Mouse (Mus musculus) gastrocnemius, postnatal 4 days (tissue): ENCODE data around the gene Ergic1. TPM values are rescaled to one million over a fixed set of nuclear protein-coding genes. Genes with fewer than 3 reads are reported as not detected.

Experiments
- DNase-seq, 2 experiments: peaks; one replicate each; pipeline ENCODE4 v3.0.0; 2021 to 2022; ENCODE audit warnings: low spot score in 2 of 2, mixed read lengths in 2 of 2
- long read RNA-seq, 2 experiments: library from polyadenylated mRNA; stranded (forward); transcript quantifications; one replicate each; pipeline ENCODE4 v2.0.0; 2021
- total RNA-seq, 2 experiments: library from RNA; stranded (reverse); gene quantifications; 2 replicates each; pipeline ENCODE4 v1.2.3; 2021

The Ergic1 gene
- 100 to 1,000 TPM; 150 to 167 TPM for total RNA-seq
- long read RNA-seq, experiment 1, transcript Ergic1-206 (10 exons, 2,754 nt) = major isoform, 67 of 70 reads
- long read RNA-seq, experiment 1, partial matches to known transcripts = 0 of 70 reads
- long read RNA-seq, experiment 1, other reads (novel, unspliced or antisense) = 3 of 70 reads
- long read RNA-seq, experiment 2, transcript Ergic1-206 (10 exons, 2,754 nt) = major isoform, 66 of 85 reads
- long read RNA-seq, experiment 2, partial matches to known transcripts = 6 of 85 reads
- long read RNA-seq, experiment 2, other reads (novel, unspliced or antisense) = 13 of 85 reads

DNA sequence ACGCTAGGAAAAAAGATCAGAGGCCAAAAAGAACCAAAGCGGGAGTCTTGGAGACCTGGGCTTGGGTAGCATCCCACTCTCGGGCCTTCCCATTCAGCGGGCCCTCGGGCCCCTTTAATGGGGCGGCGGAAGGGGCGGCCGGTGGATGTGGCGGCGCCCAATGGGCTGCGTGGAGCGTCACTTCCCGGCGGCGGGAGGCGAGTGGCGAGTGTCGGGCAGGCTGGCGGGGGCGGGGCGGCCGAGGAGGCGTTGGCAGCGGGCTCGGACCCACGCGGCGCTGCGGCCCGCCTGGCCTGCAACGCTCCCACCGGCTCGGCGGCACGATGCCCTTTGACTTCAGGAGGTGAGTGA is at the start of gene Ergic1:
Gene Ergic1, plus strand, starts transcription at position 200 of the 351 bp plus-strand sequence.
- peak; percentile 90 to 94 for DNase-seq

- no peak for DNase-seq
These were observed 49.2 kb upstream of the Ergic1 start for GRCm38 (mm10) chr17:26511816-26512774.

DNA sequence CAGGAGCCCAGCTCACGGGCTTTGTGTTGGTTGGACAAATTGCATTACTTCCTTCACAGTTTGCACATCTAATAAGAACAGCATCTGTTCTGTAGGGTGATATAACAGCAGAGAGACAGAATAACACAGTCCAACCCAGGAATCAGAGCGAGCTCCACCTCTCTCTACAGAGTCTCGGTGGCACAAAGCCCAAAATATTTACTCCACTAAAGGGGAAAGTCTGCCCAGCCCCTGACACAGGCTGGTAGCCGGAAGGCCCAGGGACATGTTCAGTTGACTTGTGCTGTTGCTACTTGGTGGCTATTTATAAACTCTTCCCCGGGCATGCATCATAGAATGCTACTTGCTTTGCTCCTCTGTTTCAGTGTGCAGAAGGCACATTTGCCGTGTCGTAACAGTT is 48.3 kb upstream of the Ergic1 start:
- no peak for DNase-seq

- DNase-seq = no peak
These were observed 47.6 kb upstream of the Ergic1 start for GRCm38 (mm10) chr17:26513459-26514290.

DNA sequence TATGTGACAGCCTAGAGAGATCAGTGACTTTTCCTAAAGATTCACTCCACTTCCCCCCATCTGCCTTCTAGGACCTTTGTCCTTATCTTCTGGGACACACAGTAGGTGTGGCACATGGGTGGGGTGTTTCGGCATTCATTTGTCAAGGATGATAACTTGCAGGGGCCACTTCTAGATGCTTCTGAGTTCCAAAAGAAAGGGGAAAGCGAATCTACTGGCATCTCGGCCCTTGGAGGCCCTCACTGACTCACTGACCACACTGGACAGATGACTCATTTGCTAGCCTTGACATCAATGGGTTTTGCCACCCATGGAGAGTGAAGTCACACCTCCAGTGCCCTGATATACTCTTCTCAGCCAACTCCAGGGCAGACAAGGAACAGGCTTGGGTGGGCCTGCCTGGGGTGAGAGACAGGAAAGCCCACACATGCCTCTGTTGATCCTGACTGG is 46.7 kb upstream of the Ergic1 start:
- no peak for DNase-seq

DNA sequence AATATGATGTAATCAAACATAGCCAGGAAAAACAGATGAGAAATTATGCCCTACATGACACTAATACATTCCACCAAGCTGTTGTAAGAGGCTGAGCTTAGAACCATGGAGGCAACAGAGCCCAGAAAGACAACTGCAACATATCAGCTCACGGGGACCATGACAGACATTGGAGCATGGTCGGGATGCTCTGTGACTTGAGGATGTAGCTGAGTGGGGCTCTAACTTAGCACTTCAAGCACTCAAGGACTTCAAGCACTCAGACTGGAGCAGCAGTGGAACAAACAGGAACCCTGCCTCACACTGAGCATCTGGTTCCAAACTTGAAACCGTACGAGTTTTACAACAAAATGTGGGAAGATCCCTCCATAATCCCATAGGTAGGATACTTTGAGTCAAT is 45.6 kb upstream of the Ergic1 start:
- DNase-seq = no peak

GRCm38 (mm10) chr17:26518306-26518705 is 43.0 kb upstream of the Ergic1 start:
- DNase-seq = no peak

- DNase-seq = no peak
These were observed 38.6 kb upstream of the Ergic1 start for GRCm38 (mm10) chr17:26522711-26523110.

DNA sequence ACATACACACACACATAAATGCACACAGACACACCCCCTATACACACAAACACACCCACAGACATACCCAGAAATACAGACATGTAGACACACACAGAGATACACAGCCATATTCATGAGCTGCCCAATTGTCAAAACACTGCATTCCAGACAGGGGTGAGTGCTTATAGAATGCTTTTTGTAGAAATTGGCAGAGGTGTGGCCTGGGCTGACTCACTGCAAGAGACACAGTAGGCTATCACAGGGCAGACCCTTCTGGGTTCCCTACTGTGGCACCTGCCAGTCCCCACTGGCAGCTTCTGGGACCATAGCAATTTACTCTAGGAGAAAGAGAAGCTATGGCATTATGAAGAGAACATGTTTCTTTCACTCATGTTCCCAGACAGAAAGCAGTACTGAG is 37.0 kb upstream of the Ergic1 start:
- no peak for DNase-seq

- DNase-seq = no peak
These were observed 36.5 kb upstream of the Ergic1 start for GRCm38 (mm10) chr17:26524801-26525200.

GRCm38 (mm10) chr17:26525316-26525715 is 36.0 kb upstream of the Ergic1 start:
- peak in 1 of 2 experiments; percentile 72 for DNase-seq

GRCm38 (mm10) chr17:26527291-26527690 is 34.0 kb upstream of the Ergic1 start:
- no peak for DNase-seq

GRCm38 (mm10) chr17:26528751-26529150 is 32.5 kb upstream of the Ergic1 start:
- no peak for DNase-seq

GRCm38 (mm10) chr17:26529791-26530241 is 31.5 kb upstream of the Ergic1 start:
- DNase-seq = no peak

DNA sequence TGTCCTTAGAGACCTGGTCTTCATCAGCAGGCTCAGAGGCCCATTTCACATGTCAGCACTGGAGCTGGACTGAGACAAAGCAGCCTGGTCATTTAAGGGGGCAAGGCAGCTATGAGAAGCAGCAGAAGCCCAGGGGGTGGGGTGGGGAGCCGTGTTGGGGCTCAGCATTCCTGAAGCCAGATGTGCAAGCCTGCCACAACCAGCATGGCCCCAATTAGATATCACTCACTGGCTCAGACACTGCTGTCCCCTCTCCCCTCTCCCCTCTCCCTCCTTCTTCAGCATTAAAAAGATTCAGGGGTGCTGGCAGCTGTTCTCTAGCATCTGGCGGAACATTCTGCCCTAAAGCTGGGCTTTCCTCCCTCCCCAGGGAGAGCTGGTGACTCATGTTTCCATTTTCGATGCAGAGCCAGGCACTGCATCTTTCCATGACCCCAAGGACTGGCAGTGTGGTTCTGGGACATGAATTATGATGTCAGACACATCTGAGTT is 30.7 kb upstream of the Ergic1 start:
- peak; percentile 51 to 80 for DNase-seq

DNA sequence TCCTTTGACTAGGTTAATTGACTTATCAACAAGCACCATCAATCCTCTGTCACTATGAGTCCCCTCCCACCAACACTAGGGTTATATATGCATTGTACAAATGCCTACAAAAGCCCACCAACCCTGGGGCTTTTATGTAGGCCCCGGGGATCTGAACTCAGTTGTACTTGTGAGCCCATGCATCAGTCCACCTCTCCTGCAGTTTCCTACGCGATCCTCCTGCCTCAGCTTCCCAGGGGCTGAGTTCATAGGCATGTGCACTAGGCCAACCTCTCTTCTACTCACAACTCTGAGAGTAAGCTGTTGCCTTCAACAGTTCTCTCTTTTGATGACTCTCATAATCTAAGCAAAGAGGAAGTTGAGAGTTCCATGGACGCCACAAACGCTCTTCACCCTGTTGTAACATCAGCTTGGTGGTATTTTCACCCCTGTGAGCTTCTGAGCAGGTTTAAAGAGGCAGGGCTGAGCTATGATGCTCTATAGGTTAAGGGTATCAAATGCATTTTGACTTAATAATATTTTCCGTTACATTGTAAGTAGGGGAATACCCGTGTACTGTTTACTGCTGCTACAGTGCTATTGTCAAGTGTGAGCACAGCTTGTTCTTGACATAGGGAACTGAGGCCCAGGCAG is 29.8 kb upstream of the Ergic1 start:
- no peak for DNase-seq

GRCm38 (mm10) chr17:26532476-26533045 is 28.7 kb upstream of the Ergic1 start:
- no peak for DNase-seq

- no peak for DNase-seq
These were observed 27.4 kb upstream of the Ergic1 start for GRCm38 (mm10) chr17:26533871-26534372.

- DNase-seq = no peak
These were observed 26.6 kb upstream of the Ergic1 start for GRCm38 (mm10) chr17:26534695-26535094.
